Mouse (Mus musculus) olfactory bulb, adult 2 months (tissue): ENCODE results near the gene Serpinb11. TPM values are rescaled to one million over a fixed set of nuclear protein-coding genes. Genes with fewer than 3 reads are reported as not detected.

ENCODE experiments used
- H3K27ac ChIP-seq: fragments of 200-500 bp; 2 replicates; pipeline ENCODE4 v1.5.1; 2012; ENCODE audit warnings: low read depth, low read length; ENCODE audit not compliant: insufficient read depth
- H3K4me1 ChIP-seq: fragments of 200-500 bp; 2 replicates; pipeline ENCODE4 v1.6.1; 2012; ENCODE audit warnings: low read length; ENCODE audit not compliant: control insufficient read depth, insufficient read depth
- H3K4me3 ChIP-seq: fragments of 200-500 bp; 2 replicates; pipeline ENCODE4 v1.5.1; 2012; ENCODE audit warnings: mild to moderate bottlenecking, low read depth, low read length, moderate library complexity; ENCODE audit not compliant: insufficient read depth
- CTCF ChIP-seq: fragments of 200-500 bp; IDR thresholded peaks from 2 replicates; pipeline ENCODE4 v1.5.1; 2012; ENCODE audit warnings: low read depth, mild to moderate bottlenecking, low read length, moderate library complexity; ENCODE audit not compliant: insufficient read depth
- POLR2A ChIP-seq: fragments of 200-500 bp; IDR thresholded peaks from 2 replicates; pipeline ENCODE4 v1.6.1; 2012; ENCODE audit warnings: mild to moderate bottlenecking, low read depth, low read length, moderate library complexity; ENCODE audit not compliant: insufficient read depth
- WGBS: fragments of 180-500 bp; shearing (Covaris S2); methylation state at CpG from one replicate; pipeline ENCODE4 v1.1.7; 2018; 5-methylcytosine and 5-hydroxymethylcytosine counted together
- polyA plus RNA-seq: library from polyadenylated mRNA; stranded (reverse); fragments of >200 nt; gene quantifications from 2 replicates; pipeline ENCODE4 v1.2.4, GENCODE M21; 2012; ENCODE audit warnings: low replicate concordance; ENCODE audit not compliant: missing spikeins, insufficient read depth, insufficient read length

Gene Serpinb11
- polyA plus RNA-seq = not detected in 2 replicates

DNA sequence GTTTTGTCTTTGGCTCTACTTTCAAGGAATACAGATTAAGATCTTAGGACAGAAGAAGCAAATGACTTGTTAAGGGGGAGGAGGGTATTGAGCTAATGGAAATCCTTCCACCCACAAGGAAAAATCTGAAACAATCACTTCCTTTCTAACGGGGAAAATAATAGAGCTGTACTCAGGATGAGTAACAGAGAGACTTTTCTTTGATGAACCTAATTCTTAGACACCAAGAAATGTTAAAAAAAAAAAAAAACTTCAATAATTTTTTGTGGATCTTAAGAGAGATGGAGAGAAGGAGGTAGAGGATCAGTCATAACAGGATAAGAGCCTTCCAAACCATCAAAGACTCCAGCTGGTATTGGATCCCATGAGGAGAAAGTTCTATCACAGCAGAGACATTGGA, at the start of gene Serpinb11:
Serpinb11 (plus strand) TSS at position 301 of the 400 bp plus-strand sequence.
- H3K4me3 ChIP-seq = no peak within 1 kb of the TSS
- WGBS = 14% methylated on average over 1 of the region's 1 CpGs
- TF ChIP-seq CTCF = no peak
- TF ChIP-seq POLR2A = no peak

DNA sequence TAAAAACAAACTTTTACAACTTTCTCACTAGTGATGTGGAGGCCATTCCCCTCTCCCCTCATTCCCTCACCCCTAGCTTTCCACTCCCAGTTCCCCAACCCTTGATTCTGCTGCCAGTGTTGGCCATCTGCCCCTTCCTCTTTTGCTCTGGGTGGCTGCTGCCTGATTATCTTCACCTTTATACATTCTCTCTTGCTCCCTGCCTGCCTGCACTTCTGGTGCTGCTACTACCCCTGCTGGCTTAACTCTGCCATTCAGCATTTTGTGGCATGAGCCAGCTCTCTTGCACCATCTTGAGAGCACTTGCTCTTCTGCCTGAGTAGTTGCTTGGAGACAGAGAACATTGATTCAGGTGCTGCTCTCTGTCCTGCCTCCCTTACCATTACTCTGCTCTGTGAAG, 15.0 kb upstream of the Serpinb11 start:
- H3K27ac ChIP-seq = no peak overlapping the region
- no peaks in the 10 kb centered on the region for H3K4me1 ChIP-seq
- no peak for TF ChIP-seq CTCF
- no peak for TF ChIP-seq POLR2A
- no peak overlapping the region for H3K4me3 ChIP-seq

More for the DNA sequence above, at the start of gene Serpinb11:
- no peak within 1 kb of the TSS for H3K27ac ChIP-seq
- 0 out of 2 replicates have a peak, but pooled peaks cover 2% of the 10 kb centered on the region for H3K4me1 ChIP-seq

DNA sequence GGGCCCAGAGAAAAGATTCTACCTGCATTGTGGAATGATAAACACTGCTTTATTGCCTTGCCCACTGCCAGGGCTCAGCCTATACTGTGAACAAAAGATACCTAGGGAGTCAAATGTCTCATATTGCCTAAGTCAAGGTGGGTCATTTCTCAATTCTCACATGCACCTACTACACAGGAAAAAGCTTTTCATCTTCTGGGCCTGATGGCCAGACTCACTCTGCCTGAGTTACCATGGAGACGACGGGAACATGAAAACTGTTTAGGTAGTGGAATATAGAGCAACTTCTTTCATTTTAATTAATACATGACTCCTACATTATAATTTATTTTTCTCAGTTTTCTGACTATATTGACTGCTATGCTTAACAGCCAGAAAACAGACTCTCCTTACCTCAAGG, 14.2 kb upstream of the Serpinb11 start:
- Histone ChIP-seq H3K4me3 (no peak overlapping the region), H3K4me1 (no peaks in the 10 kb centered on the region), H3K27ac (no peak overlapping the region)
- WGBS = 98% methylated on average over 2 of the region's 2 CpGs
- TF ChIP-seq CTCF = no peak
- TF ChIP-seq POLR2A = no peak

DNA sequence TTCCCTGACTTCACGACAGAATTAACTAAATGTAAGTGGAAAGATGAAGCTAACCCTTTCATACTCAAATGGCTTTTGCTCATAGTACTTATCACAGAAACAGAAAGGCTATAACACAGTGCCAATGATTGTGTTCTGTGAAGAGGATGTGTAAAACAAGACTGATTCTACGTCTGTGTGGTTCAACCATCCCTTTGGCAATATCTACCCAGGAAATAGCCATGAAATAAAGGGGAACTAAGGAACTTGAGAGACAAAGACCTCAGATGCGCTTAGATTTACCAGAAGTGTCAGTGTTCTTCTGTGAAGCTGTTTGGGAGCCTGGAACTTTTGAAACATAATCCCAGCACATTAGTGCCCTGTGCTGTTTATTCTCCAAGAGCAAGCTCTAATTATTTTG, 10.6 kb upstream of the Serpinb11 start:
- TF ChIP-seq POLR2A = no peak
- TF ChIP-seq CTCF = no peak
- no peaks in the 10 kb centered on the region for H3K4me1 ChIP-seq
- WGBS = 45% methylated on average over 3 of the region's 3 CpGs
- no peak overlapping the region for H3K27ac ChIP-seq
- no peak overlapping the region for H3K4me3 ChIP-seq

DNA sequence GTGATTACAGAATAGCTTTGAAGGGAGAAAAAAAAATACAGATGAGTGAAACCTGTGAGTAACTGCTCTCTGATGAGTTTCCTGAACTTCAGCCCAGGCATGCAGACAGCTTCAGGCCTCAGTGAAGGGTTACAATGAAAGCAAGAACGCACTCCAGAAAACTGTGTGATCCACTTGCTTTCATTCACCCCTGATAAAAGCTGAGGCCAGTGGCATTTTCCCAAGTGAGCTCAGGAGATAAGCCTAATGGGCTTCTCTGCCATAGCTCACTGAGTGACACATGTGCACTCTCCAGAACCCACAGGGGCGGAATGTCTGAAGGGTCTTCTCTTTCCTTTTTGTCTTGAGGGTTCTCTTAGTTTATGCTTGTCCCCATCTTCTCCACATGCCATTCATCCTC, 9.9 kb upstream of the Serpinb11 start:
- WGBS = 80% methylated on average over 2 of the region's 2 CpGs
- H3K4me1 ChIP-seq = no peaks in the 10 kb centered on the region
- TF ChIP-seq POLR2A (no peak), CTCF (no peak)
- no peak overlapping the region for H3K4me3 ChIP-seq
- no peak overlapping the region for H3K27ac ChIP-seq

DNA sequence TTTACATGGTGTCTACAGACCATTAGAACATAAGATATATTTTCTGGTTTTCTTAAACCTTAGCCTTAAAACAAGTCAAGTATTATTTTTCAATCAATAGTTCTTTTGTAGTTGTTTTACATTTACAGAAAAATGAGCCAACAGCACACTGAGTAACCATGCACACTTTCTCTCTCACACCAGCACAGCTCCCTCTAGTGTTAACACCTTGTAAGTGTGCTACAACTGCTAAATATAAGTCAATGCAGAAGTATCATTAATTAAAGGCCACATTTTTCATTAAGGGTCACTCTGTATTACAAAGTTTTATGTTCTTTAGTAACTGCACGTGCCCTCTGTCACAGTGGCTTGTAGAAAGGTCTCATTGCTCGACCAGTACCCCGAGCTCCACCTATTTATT, 8.0 kb upstream of the Serpinb11 start:
- Histone ChIP-seq H3K4me3 (no peak overlapping the region), H3K27ac (no peak overlapping the region), H3K4me1 (no peaks in the 10 kb centered on the region)
- 50% methylated on average over 3 of the region's 3 CpGs for WGBS
- TF ChIP-seq POLR2A (no peak), CTCF (no peak)

DNA sequence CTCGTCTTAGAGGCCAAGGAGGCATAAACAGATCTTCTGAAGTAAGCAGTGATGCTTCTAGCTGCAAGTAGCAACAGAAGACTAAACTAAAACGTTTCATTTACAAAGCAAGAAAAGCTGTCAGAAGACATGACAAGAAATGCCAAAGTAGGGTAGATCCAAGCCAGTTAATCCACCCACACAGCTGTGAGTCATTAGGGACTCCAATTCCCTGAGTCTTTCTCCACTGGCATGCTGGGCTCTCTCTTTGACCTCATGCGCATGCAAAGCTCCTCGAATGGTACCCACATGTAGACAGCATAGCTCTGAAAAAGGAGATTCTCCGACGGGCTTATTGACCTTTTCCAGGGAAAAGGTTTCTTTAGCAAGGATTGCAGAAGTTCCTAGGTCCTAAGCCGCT, 5.0 kb downstream of the Serpinb11 start:
- 48% methylated on average over 7 of the region's 7 CpGs for WGBS
- TF ChIP-seq POLR2A (no peak), CTCF (no peak)
- H3K4me3 ChIP-seq = no peak overlapping the region
- H3K4me1 ChIP-seq = 0 out of 2 replicates have a peak, but pooled peaks cover 2% of the 10 kb centered on the region
- H3K27ac ChIP-seq = no peak overlapping the region

DNA sequence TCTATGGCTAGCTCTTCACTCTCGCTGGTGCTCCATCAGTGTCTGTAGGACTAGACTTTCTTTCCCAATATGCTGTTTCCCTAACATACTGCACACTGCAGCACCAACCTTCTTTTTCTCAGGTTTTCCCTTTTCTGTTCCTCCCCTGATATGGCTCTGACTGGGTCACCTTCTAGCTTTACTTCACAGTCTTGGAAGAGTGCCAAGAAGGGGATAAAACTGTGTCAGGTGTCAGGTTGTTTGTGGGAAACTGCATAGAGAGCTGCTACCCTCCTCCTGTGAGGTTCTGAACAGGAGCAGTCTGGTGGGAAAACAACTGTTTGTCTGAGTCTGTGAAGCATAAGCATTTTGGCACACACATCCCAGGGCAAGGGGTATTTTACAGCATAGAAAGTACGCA, 7.9 kb downstream of the Serpinb11 start:
- Histone ChIP-seq H3K4me1 (0 out of 2 replicates have a peak, but pooled peaks cover 2% of the 10 kb centered on the region), H3K4me3 (no peak overlapping the region), H3K27ac (no peak overlapping the region)
- WGBS = 52% methylated on average over 2 of the region's 2 CpGs
- TF ChIP-seq POLR2A (no peak), CTCF (no peak)

DNA sequence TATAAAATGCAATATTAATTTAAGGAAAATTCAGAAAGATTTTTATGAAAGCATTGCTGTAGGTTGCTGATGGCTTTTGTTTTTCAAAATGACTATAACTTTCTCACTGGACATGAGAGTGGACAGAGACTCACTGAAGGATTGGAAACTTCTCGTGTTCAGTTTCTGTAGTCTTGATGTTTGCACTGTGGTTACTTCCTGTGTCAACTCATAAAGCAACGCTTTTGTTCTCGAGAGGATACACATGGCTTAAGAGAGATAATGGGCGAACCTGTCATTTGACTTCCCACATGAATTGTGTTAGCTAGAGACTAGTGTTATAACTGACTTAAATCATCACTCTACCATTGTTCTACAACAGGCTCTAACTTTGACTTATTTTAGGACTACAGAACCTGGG, 16.0 kb downstream of the Serpinb11 start:
- no peaks in the 10 kb centered on the region for H3K4me1 ChIP-seq
- TF ChIP-seq CTCF (no peak), POLR2A (no peak)
- WGBS = 79% methylated on average over 4 of the region's 4 CpGs
- H3K4me3 ChIP-seq = no peak overlapping the region
- no peak overlapping the region for H3K27ac ChIP-seq

DNA sequence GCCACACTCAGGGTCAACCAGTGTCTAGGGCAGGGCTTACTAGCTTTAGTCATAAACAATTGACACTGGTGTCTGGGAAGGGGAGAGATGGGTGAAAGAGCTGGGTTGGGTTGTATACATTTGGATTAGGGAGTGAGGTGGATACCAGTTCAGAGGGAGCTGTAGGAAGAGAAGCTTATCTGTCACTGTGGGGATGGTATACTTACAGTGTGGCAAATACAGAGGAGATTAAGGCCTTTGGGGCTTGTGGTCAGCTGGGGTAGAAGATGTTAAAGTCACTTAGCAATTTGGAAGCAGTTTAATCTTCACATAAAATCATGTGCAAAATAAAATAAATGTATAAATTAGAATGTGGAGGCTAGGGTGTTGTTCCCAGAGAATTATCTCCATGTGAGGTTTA, 17.4 kb downstream of the Serpinb11 start:
- H3K4me1 ChIP-seq = no peaks in the 10 kb centered on the region
- TF ChIP-seq CTCF (no peak), POLR2A (no peak)
- H3K27ac ChIP-seq = no peak overlapping the region
- H3K4me3 ChIP-seq = no peak overlapping the region
